Mouse (Mus musculus) myocyte (in vitro differentiated cells): ENCODE measurements around the gene Med24.

Experiments
- CEBPB ChIP-seq: IDR thresholded peaks from 2 replicates; pipeline ENCODE4 v1.6.1; 2011; ENCODE audit warnings: mild to moderate bottlenecking, moderate library complexity; ENCODE audit not compliant: poor library complexity, insufficient read depth, severe bottlenecking
- E2F4 ChIP-seq: IDR thresholded peaks from one replicate; pipeline ENCODE4 v1.6.1; 2011; ENCODE audit warnings: mild to moderate bottlenecking, control low read depth, moderate library complexity; ENCODE audit not compliant: insufficient read depth
- MAX ChIP-seq: IDR thresholded peaks from one replicate; pipeline ENCODE4 v1.6.1; 2011; ENCODE audit warnings: low read depth, mild to moderate bottlenecking, control low read depth
- MYOD1 ChIP-seq, 3 experiments: IDR thresholded peaks; one replicate each; pipeline ENCODE4 v1.6.1; 2011; ENCODE audit warnings: control low read depth in 2 of 3, low read depth in 2 of 3, mild to moderate bottlenecking in 2 of 3, moderate library complexity in 1 of 3; ENCODE audit not compliant: insufficient read length in 2 of 3, control insufficient read depth in 1 of 3
- MYOG ChIP-seq, 3 experiments: IDR thresholded peaks; one replicate each; pipeline ENCODE4 v1.6.1; 2011; ENCODE audit warnings: control low read depth in 2 of 3, low read depth in 2 of 3, mild to moderate bottlenecking in 2 of 3; ENCODE audit not compliant: insufficient read length in 2 of 3, control insufficient read depth in 1 of 3, insufficient read depth in 1 of 3
- POLR2A ChIP-seq: IDR thresholded peaks from one replicate; pipeline ENCODE4 v1.6.1; 2011; ENCODE audit warnings: low read depth, mild to moderate bottlenecking, control low read depth, moderate library complexity; ENCODE audit not compliant: insufficient read length
- POLR2AphosphoS2 ChIP-seq: IDR thresholded peaks from one replicate; pipeline ENCODE4 v1.6.1; 2011; ENCODE audit warnings: low read depth, control low read depth; ENCODE audit not compliant: insufficient read length
- REST ChIP-seq: IDR thresholded peaks from one replicate; pipeline ENCODE4 v1.6.1; 2011; ENCODE audit warnings: mild to moderate bottlenecking, control low read depth, moderate library complexity; ENCODE audit not compliant: insufficient read depth, insufficient read length
- SRF ChIP-seq: IDR thresholded peaks from one replicate; pipeline ENCODE4 v1.6.1; 2011; ENCODE audit warnings: low read depth; ENCODE audit not compliant: control insufficient read depth, insufficient read length
- TCF12 ChIP-seq: IDR thresholded peaks from one replicate; pipeline ENCODE4 v1.6.1; 2011; ENCODE audit warnings: mild to moderate bottlenecking, control low read depth; ENCODE audit not compliant: poor library complexity, insufficient read depth, severe bottlenecking
- TCF3 ChIP-seq: IDR thresholded peaks from one replicate; pipeline ENCODE4 v1.6.1; 2011; ENCODE audit warnings: low read depth, control low read depth; ENCODE audit not compliant: insufficient read length
- USF1 ChIP-seq: IDR thresholded peaks from one replicate; pipeline ENCODE4 v1.6.1; 2011; ENCODE audit warnings: low read depth, mild to moderate bottlenecking, control low read depth, moderate library complexity

- TF ChIP-seq MYOD1 (IDR thresholded peaks at IDR 0.05; ENCODE audit: control insufficient read depth in 1 of 3, insufficient read length in 2 of 3, low read depth in 2 of 3) (no peak), E2F4 (no peak), POLR2A (no peak), MYOG (IDR thresholded peaks at IDR 0.05; ENCODE audit: control insufficient read depth in 1 of 3, insufficient read depth in 1 of 3, insufficient read length in 2 of 3, low read depth in 2 of 3) (no peak), USF1 (no peak), TCF12 (no peak), MAX (no peak), CEBPB (no peak), POLR2AphosphoS2 (no peak), REST (no peak), TCF3 (no peak), SRF (no peak)
Observed at GRCm38 (mm10) chr11:98761939-98762338, 32.7 kb upstream of the Med24 start.
